Mouse (Mus musculus): ENCODE data around the gene Ric3. TPM values are rescaled to one million over a fixed set of nuclear protein-coding genes. Genes with fewer than 3 reads are reported as not detected.

The Ric3 gene
- polyA plus RNA-seq, 1 experiment: 0.92 TPM

DNA sequence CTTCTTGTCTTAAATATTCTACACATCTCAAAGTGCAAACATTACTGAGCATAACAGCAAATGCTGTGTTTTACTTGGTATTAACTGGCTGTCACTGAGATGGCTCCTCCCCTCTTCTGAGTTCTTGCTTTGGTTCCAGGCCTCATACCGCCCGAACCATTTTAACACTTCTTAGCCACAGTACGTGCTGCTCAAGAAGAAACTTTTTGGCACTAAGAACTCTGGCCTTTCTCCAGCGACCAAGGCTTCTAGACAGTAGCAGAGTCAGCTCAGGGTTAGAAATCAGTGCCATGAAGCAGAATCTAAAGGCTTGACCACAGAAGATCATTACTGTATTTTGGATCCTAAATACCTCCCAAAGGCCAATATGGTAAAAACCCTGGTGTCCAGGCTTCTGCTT lies 13.5 kb downstream of the Ric3 start:
- 73% methylated on average over 4 of the region's 4 CpGs for WGBS
- TF ChIP-seq CTCF (IDR thresholded peaks at IDR 0.05; ENCODE audit: insufficient read depth, low read length) (no peak), POLR2A (IDR thresholded peaks at IDR 0.05; ENCODE audit: borderline replicate concordance, extremely low read depth, low read depth, low read length) (no peak)
- no peak overlapping the region for H3K4me3 ChIP-seq (replicated peaks; ENCODE audit: extremely low read depth, low read depth, low read length)
- no peaks in the 10 kb centered on the region for H3K4me1 ChIP-seq (ENCODE audit: control insufficient read depth, insufficient read depth, low read length)
- DNase-seq: no peak

DNA sequence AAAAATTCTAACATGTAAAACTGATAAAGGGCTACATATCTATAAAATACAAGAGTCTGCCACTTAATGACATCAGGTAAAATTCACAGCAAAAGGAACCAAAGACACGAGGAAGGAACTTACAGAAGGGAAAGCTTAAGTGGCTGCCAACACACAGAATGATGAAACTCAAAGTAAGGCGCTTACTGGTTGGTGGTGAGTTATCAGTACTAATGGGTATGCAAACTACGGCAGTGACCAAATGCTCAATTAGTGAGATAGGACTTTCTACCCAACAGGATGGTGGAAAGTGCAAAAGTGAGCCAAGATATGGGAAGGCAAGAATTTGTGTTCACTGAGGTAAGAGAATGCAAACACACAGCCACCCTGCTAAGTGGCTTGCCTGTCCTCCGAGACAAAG lies 23.6 kb downstream of the Ric3 start:
- H3K4me1 ChIP-seq (ENCODE audit: control insufficient read depth, insufficient read depth, low read length): no peaks in the 10 kb centered on the region
- no peak for TF ChIP-seq CTCF (IDR thresholded peaks at IDR 0.05; ENCODE audit: insufficient read depth, low read length)
- TF ChIP-seq POLR2A (IDR thresholded peaks at IDR 0.05; ENCODE audit: borderline replicate concordance, extremely low read depth, low read depth, low read length): no peak
- WGBS: 78% methylated on average over 4 of the region's 4 CpGs

GRCm38 (mm10) chr7:109050831-109051230 lies 32.3 kb downstream of the Ric3 start:
- TF ChIP-seq CTCF (IDR thresholded peaks at IDR 0.05; ENCODE audit: insufficient read depth, low read length) (no peak), POLR2A (IDR thresholded peaks at IDR 0.05; ENCODE audit: borderline replicate concordance, extremely low read depth, low read depth, low read length) (no peak)
- no peak for DNase-seq
- WGBS: 47% methylated on average over 1 of the region's 1 CpGs
- H3K4me1 ChIP-seq (ENCODE audit: control insufficient read depth, insufficient read depth, low read length): no peaks in the 10 kb centered on the region
- no peak overlapping the region for H3K4me3 ChIP-seq (replicated peaks; ENCODE audit: extremely low read depth, low read depth, low read length)

More for the DNA sequence above, 23.6 kb downstream of the Ric3 start:
- H3K4me3 ChIP-seq (replicated peaks; ENCODE audit: extremely low read depth, low read depth, low read length): no peak overlapping the region
- DNase-seq: no peak

- 89% methylated on average over 2 of the region's 2 CpGs for WGBS
- H3K4me3 ChIP-seq (replicated peaks; ENCODE audit: extremely low read depth, low read depth, low read length): no peak overlapping the region
- no peak for DNase-seq
- H3K4me1 ChIP-seq (ENCODE audit: control insufficient read depth, insufficient read depth, low read length): no peaks in the 10 kb centered on the region
- TF ChIP-seq CTCF (IDR thresholded peaks at IDR 0.05; ENCODE audit: insufficient read depth, low read length): no peak
- no peak for TF ChIP-seq POLR2A (IDR thresholded peaks at IDR 0.05; ENCODE audit: borderline replicate concordance, extremely low read depth, low read depth, low read length)
Measured at GRCm38 (mm10) chr7:109045876-109046275, 37.3 kb downstream of the Ric3 start.

DNA sequence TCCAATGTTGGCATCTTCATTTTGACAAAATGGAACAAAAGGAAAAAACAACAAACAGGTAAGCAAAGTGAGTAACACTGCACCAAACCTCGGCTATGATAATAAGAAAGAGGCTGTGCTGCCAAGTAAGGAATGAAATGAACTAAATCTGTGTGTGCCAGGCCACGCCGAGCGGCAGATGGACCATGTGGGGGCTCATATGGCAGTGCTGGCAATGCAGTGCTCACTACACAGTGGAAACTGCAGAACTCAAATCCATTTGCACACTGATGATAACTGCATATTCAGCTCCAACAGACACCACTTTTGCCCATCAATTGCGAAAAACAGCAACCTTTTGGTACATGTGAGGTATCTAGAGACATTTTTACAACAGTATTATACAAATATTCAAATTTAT lies 43.7 kb downstream of the Ric3 start:
- WGBS: 73% methylated on average over 5 of the region's 5 CpGs
- H3K4me3 ChIP-seq (replicated peaks; ENCODE audit: extremely low read depth, low read depth, low read length): no peak overlapping the region
- no peaks in the 10 kb centered on the region for H3K4me1 ChIP-seq (ENCODE audit: control insufficient read depth, insufficient read depth, low read length)
- no peak for DNase-seq
- no peak for TF ChIP-seq POLR2A (IDR thresholded peaks at IDR 0.05; ENCODE audit: borderline replicate concordance, extremely low read depth, low read depth, low read length)

GRCm38 (mm10) chr7:109038987-109039386 lies 44.1 kb downstream of the Ric3 start:
- no peak for TF ChIP-seq CTCF (IDR thresholded peaks at IDR 0.05; ENCODE audit: insufficient read depth, low read length)
- TF ChIP-seq POLR2A (IDR thresholded peaks at IDR 0.05; ENCODE audit: borderline replicate concordance, extremely low read depth, low read depth, low read length): no peak
- no peak for DNase-seq
- Histone ChIP-seq H3K4me3 (replicated peaks; ENCODE audit: extremely low read depth, low read depth, low read length) (no peak overlapping the region), H3K4me1 (ENCODE audit: control insufficient read depth, insufficient read depth, low read length) (no peaks in the 10 kb centered on the region)
- WGBS: 50% methylated on average over 1 of the region's 1 CpGs

DNA sequence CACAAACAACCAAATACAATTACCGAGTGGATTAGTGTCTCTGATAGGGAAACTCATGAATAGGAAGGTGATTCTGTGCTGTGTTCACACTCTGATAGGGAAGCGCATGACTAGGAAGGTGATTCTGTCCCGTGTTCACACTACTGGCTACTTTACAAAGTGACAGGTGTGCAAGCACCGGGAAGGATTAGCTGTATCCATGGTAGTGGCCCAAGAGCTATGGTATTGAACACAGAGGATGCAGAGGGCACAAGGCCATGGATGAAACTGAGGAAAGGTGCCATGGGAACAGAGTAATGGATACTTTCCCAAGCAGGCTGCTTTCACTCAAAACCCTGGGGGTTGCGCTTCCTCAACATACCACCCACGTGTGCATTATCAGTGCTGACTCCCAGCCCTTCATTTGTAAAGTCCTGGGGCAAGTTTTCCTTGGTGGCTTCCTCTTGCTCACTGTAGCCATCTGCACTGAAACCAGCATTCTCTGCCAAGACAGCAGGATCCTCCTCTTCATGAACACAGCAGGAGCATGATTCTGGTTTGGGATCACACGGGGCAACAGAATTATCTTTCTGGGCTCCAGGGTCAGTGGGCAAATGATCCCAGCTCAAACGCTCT lies 44.9 kb downstream of the Ric3 start:
- DNase-seq: no peak
- H3K4me1 ChIP-seq (ENCODE audit: control insufficient read depth, insufficient read depth, low read length): no peaks in the 10 kb centered on the region
- no peak for TF ChIP-seq POLR2A (IDR thresholded peaks at IDR 0.05; ENCODE audit: borderline replicate concordance, extremely low read depth, low read depth, low read length)
- no peak for TF ChIP-seq CTCF (IDR thresholded peaks at IDR 0.05; ENCODE audit: insufficient read depth, low read length)
- 72% methylated on average over 8 of the region's 8 CpGs for WGBS
- no peak overlapping the region for H3K4me3 ChIP-seq (replicated peaks; ENCODE audit: extremely low read depth, low read depth, low read length)

- WGBS: 84% methylated on average over 2 of the region's 2 CpGs
- no peak for DNase-seq
- Histone ChIP-seq H3K4me3 (replicated peaks; ENCODE audit: extremely low read depth, low read depth, low read length) (no peak overlapping the region), H3K4me1 (ENCODE audit: control insufficient read depth, insufficient read depth, low read length) (no peaks in the 10 kb centered on the region)
- TF ChIP-seq CTCF (IDR thresholded peaks at IDR 0.05; ENCODE audit: insufficient read depth, low read length) (no peak), POLR2A (IDR thresholded peaks at IDR 0.05; ENCODE audit: borderline replicate concordance, extremely low read depth, low read depth, low read length) (no peak)
Measured at GRCm38 (mm10) chr7:109032054-109032453, 51.1 kb downstream of the Ric3 start.

DNA sequence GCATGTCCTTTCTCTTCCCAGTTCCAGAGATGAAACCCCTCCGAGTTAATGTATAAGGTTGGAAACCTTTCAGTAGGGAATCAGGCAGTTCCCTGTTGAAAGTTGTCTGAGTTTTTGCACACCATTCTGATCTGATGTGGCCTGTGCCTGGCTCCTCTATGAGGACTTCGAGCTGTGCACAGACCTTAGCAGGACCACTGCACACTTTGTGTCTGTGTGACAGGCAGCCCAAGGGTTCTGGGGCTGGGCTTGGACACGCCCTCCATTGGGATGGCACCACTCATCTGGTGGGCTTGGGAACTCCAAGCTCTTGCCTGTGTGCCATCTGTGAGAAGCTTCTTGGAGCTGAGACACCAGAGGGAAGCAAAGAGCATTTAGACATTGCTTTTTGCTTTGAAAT lies 51.8 kb downstream of the Ric3 start:
- no peak for TF ChIP-seq CTCF (IDR thresholded peaks at IDR 0.05; ENCODE audit: insufficient read depth, low read length)
- no peak for TF ChIP-seq POLR2A (IDR thresholded peaks at IDR 0.05; ENCODE audit: borderline replicate concordance, extremely low read depth, low read depth, low read length)
- WGBS: 60% methylated on average over 3 of the region's 3 CpGs
- no peak for DNase-seq
- Histone ChIP-seq H3K4me3 (replicated peaks; ENCODE audit: extremely low read depth, low read depth, low read length) (no peak overlapping the region), H3K4me1 (ENCODE audit: control insufficient read depth, insufficient read depth, low read length) (no peaks in the 10 kb centered on the region)

DNA sequence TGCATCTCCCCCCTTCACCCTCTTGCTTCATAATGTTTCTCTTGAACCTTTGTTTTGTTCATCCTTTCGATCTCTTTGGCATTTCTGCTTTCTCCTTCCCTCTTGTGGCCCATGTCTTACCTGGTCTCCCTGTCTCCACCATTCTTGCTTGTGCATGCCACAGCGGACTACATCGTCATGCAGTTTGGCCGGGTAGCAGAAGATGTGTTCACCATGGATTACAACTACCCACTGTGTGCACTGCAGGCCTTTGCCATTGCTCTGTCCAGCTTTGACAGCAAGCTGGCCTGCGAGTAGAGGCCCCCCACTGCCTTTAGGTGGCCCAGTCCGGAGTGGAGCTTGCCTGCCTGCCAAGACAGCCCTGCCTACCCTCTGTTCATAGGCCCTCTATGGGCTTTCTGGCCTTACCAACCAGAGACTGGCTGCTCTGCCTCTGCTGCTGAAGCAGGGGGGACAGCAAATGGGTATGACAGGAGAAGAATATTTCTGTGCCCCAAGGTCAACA lies 53.1 kb downstream of the Ric3 start:
- no peak for TF ChIP-seq CTCF (IDR thresholded peaks at IDR 0.05; ENCODE audit: insufficient read depth, low read length)
- no peak for TF ChIP-seq POLR2A (IDR thresholded peaks at IDR 0.05; ENCODE audit: borderline replicate concordance, extremely low read depth, low read depth, low read length)

More for the DNA sequence above, 53.1 kb downstream of the Ric3 start:
- no peaks in the 10 kb centered on the region for H3K4me1 ChIP-seq (ENCODE audit: control insufficient read depth, insufficient read depth, low read length)
- no peak overlapping the region for H3K4me3 ChIP-seq (replicated peaks; ENCODE audit: extremely low read depth, low read depth, low read length)
- 79% methylated on average over 6 of the region's 6 CpGs for WGBS
- no peak for DNase-seq

All from lung, adult 2 months (tissue).